Mouse (Mus musculus) embryonic facial prominence, embryonic 15.5 days (tissue): ENCODE data around the gene Ly86. TPM values are rescaled to one million over a fixed set of nuclear protein-coding genes. Genes with fewer than 3 reads are reported as not detected.
A peak's percentile ranks its signal among the peaks of the same experiment; 100 is the strongest.

ENCODE experiments used
- ATAC-seq: fragments of 200-750 bp; cut with Nextera tagmentation; 2 replicates; pipeline ENCODE4 v1.8.0; 2017; ENCODE audit warnings: low read depth, moderate TSS enrichment; ENCODE audit not compliant: insufficient number of reproducible peaks, low FRiP score, low TSS enrichment
- H3K27ac ChIP-seq: fragments of 300-500 bp; sonication (generic); replicated peaks from 2 replicates; pipeline ENCODE4 v1.5.1; 2015; ENCODE audit warnings: mild to moderate bottlenecking, inconsistent platforms
- H3K27me3 ChIP-seq: fragments of 300-500 bp; sonication (generic); 2 replicates; pipeline ENCODE4 v1.6.1; 2015; ENCODE audit warnings: inconsistent platforms
- H3K36me3 ChIP-seq: fragments of 300-500 bp; sonication (generic); 2 replicates; pipeline ENCODE4 v1.6.1; 2015; ENCODE audit warnings: mild to moderate bottlenecking, inconsistent platforms
- H3K4me1 ChIP-seq: fragments of 300-500 bp; sonication (generic); 2 replicates; pipeline ENCODE4 v1.6.1; 2015; ENCODE audit warnings: inconsistent platforms
- H3K4me2 ChIP-seq: fragments of 300-500 bp; sonication (generic); replicated peaks from 2 replicates; pipeline ENCODE4 v1.6.1; 2015; ENCODE audit warnings: mild to moderate bottlenecking, inconsistent platforms
- H3K4me3 ChIP-seq: fragments of 300-500 bp; sonication (generic); replicated peaks from 2 replicates; pipeline ENCODE4 v1.5.1; 2015; ENCODE audit warnings: mild to moderate bottlenecking, inconsistent platforms
- H3K9ac ChIP-seq: fragments of 300-500 bp; sonication (generic); 2 replicates; pipeline ENCODE4 v1.6.1; 2015; ENCODE audit warnings: inconsistent platforms
- H3K9me3 ChIP-seq: fragments of 300-500 bp; sonication (generic); replicated peaks from 2 replicates; pipeline ENCODE4 v1.6.1; 2016; ENCODE audit warnings: inconsistent platforms
- WGBS: fragments of 180-500 bp; shearing (Covaris S2); methylation state at CpG from one replicate; pipeline ENCODE4 v1.1.7; 2015; 5-methylcytosine and 5-hydroxymethylcytosine counted together
- polyA plus RNA-seq: library from polyadenylated mRNA; unstranded; fragments of >200 nt; fragmentation: Nextera tagmentation; extraction: Ambion mirVana; gene quantifications from 2 replicates; pipeline ENCODE4 v1.2.1, GENCODE M21; 2015

Gene Ly86
- polyA plus RNA-seq, 1 experiment from 2014 or later, result 13.0 TPM

DNA sequence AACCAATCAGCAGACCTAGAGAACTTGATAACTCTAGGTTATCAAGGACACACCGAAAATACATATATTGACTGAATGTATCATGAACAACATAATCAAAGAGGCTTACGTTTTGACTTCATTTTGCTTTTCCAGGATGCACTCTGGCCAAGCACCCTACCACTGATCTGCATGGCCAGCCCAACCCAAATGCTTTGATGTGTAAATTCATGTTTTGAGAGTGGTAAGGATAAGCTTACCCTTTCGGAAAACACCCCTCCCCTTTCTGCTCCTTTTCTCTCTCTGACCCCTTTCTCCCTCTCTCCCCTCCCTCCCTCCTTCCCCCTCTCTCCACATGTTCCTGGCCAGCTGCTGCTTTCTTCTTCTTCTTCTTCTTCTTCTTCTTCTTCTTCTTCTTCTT is 88.1 kb downstream of the Ly86 start:
- Histone ChIP-seq H3K27ac (no peak overlapping the region), H3K36me3 (no peaks in the 10 kb centered on the region), H3K4me2 (no peak overlapping the region), H3K4me1 (peaks cover 13% of the 10 kb centered on the region; the same call in 1 of the 2 replicates), H3K27me3 (no peaks in the 10 kb centered on the region), H3K9ac (no peak overlapping the region), H3K4me3 (no peak overlapping the region), H3K9me3 (no peaks in the 10 kb centered on the region)
- ATAC-seq, result no peak
- 31% methylated on average over 3 of the region's 3 CpGs for WGBS

DNA sequence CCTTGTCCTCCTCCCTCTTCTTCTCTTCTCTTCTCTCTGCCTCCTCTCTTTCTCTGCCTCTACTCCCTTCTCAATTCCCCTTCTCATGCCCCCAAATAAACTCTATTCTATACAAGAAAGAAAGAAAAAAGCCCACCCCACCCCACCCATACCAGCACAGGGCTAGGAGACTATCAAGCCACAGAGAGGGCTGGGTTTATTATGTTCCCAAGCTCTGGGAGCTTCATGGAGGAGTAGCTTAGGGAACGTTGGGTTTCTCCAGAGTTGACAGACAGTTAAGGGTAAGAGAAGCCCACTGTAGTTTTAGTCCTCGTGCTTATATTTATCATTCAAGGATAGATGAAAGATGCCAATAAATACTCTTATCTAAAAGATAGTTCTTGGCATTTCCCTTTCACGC is 88.7 kb downstream of the Ly86 start:
- ATAC-seq, result no peak
- 10% methylated on average over 3 of the region's 3 CpGs for WGBS
- H3K9me3 ChIP-seq, result no peaks in the 10 kb centered on the region
- no peaks in the 10 kb centered on the region for H3K36me3 ChIP-seq
- 0 out of 2 replicates have a peak overlapping the region, but pooled peaks have one; percentile 22 for H3K27ac ChIP-seq
- H3K27me3 ChIP-seq, result no peaks in the 10 kb centered on the region
- H3K4me2 ChIP-seq, result peak overlapping the region; percentile 77
- H3K4me3 ChIP-seq, result no peak overlapping the region
- no peak overlapping the region for H3K9ac ChIP-seq
- H3K4me1 ChIP-seq, result peaks cover 13% of the 10 kb centered on the region; the same call in 1 of the 2 replicates

DNA sequence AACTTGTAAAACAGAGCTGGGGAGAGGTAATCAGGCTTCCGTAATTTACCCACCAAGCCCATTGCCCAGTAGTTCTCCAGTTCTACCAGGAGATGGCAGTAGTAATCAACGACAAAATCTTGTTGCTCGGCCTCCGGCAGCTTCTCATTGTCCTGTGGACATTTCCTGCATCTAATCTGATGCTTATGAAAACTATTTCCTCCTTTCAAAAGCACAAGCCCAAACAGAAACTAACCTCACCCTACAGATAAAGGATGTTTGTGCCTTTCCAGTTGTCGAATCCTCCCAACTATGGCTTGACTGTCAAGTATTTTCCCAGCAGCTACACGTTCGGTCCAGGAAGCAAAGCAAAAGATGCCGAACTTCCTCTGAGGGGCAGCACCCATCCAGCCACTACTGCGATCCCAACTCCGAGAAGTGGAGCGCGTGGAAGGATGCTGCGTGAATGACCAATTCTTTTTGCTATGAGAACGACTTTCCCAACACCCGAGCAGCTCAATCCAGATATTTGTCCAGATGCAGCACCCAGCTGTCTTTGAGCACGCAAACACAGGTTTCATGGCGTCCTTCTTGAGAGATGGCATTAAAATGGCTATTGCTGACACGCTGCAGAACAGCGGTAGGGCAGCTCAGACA is 89.2 kb downstream of the Ly86 start:
- Histone ChIP-seq H3K27me3 (no peaks in the 10 kb centered on the region), H3K36me3 (no peaks in the 10 kb centered on the region)

DNA sequence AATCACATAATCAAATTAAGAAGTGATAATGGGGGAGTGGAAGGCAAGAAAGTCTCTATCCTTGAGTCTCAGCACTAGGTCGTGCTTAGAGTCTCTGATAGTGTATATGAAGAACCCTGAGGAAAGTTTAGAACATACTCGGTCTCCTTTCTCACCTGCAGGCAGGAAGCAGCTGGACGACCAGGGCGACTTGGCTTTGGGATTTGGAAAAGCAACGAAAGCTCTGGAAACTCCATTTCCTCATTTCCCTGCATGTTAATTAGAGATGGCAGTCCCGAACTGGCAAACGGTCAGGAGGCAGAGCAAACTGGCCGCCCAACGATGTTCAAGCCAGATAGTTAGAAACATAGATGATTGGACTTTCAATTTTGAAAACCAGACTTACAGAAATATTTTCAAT is 89.8 kb downstream of the Ly86 start:
- Histone ChIP-seq H3K9ac (peak overlapping the region; percentile 39; the same call in 1 of the 2 replicates), H3K4me2 (peak overlapping the region; percentile 77), H3K36me3 (no peaks in the 10 kb centered on the region), H3K9me3 (no peaks in the 10 kb centered on the region), H3K27ac (no peak overlapping the region), H3K4me1 (peaks cover 18% of the 10 kb centered on the region), H3K4me3 (peak overlapping the region; percentile 49), H3K27me3 (no peaks in the 10 kb centered on the region)
- WGBS, result 12% methylated on average over 9 of the region's 9 CpGs
- no peak for ATAC-seq

More for the DNA sequence above, 89.2 kb downstream of the Ly86 start:
- Histone ChIP-seq H3K9ac (peak overlapping the region; percentile 39), H3K4me2 (peak overlapping the region; percentile 77), H3K27ac (0 out of 2 replicates have a peak overlapping the region, but pooled peaks have one; percentile 22), H3K4me1 (peaks cover 16% of the 10 kb centered on the region; the same call in 1 of the 2 replicates), H3K9me3 (no peaks in the 10 kb centered on the region), H3K4me3 (peak overlapping the region; percentile 49)
- no peak for ATAC-seq
- 1% methylated on average over 19 of the region's 19 CpGs for WGBS

DNA sequence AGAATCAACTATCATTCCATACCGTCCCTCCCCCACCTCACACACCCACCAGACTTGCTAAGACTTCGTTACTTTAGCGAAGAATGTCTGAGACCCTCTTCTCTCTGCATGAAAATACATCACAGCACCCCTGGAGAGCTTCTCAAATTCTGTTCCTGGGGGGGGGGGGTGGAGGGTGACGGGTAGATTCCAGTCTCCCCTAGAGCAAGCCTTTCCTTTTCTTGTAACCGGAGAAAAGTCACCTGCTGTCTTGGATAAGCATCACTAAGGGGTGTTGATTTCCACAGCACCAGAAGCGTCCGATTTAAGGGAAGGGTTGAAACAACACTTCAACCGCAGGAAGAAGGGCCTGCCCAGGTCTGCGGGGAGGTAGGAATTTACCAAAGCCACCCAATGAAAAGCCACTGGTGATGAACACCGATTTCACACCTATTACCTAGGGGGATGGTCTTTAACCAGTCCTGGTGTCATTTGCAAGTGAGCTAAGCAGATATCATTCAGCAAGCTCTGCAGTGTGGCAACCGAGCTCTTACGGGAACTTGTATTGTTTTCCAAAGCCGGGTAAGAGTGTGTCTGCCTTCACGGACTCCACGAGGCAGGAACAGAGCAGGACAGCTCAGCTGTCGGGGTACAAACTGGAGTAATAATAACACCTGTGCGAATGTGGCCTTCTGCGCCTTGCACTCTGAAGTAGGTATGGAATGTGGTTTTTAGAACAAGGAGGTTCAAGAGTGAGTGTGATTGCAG is 91.4 kb downstream of the Ly86 start:
- Histone ChIP-seq H3K4me3 (no peak overlapping the region), H3K36me3 (no peaks in the 10 kb centered on the region), H3K9ac (no peak overlapping the region), H3K9me3 (no peaks in the 10 kb centered on the region), H3K4me2 (no peak overlapping the region), H3K27me3 (no peaks in the 10 kb centered on the region), H3K27ac (no peak overlapping the region), H3K4me1 (peaks cover 31% of the 10 kb centered on the region)
- 17% methylated on average over 18 of the region's 18 CpGs for WGBS
- ATAC-seq, result no peak

DNA sequence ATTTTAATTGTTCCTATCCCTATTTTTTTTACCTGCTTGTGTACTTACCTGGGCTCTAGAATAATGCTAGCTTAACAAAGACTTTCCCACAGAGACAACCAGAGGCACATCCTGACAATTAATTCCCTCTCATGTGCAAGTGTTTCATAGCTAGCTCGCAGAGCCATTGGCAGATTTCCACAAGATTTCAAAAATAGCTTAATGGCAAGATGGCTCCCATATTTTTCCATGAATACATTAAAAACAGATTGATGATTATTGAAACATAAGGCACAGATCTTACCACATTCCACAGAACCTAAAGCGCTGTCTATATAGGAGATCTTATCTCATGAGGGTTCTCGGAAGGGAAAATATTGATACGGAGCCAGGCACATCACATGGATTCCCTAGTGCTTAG is 93.8 kb downstream of the Ly86 start:
- no peak for ATAC-seq
- no peaks in the 10 kb centered on the region for H3K9me3 ChIP-seq
- H3K4me3 ChIP-seq, result no peak overlapping the region
- WGBS, result 58% methylated on average over 4 of the region's 4 CpGs
- H3K4me1 ChIP-seq, result peaks cover 33% of the 10 kb centered on the region
- H3K9ac ChIP-seq, result no peak overlapping the region
- no peaks in the 10 kb centered on the region for H3K36me3 ChIP-seq
- no peaks in the 10 kb centered on the region for H3K27me3 ChIP-seq
- H3K4me2 ChIP-seq, result no peak overlapping the region
- H3K27ac ChIP-seq, result no peak overlapping the region

DNA sequence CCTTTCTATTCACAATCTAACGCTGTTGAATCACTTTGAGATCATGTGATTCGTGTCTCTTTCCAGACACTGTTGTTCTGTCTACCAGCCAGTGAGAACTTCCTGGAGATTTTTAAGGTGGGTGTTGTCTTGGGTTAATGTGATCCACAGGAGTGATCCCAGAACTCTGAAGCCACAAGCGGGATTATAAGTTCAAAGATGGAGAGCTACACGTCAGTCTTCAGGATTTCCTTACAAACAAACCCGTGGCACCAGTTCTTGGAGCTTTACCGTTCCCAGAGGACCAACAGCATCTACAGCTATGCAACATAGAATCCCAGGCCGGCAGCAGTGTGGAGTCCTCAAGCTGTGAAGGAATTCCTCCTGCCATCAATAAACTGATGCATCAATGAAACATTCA is 94.5 kb downstream of the Ly86 start:
- Histone ChIP-seq H3K4me3 (no peak overlapping the region), H3K4me2 (no peak overlapping the region)
- no peak for ATAC-seq

DNA sequence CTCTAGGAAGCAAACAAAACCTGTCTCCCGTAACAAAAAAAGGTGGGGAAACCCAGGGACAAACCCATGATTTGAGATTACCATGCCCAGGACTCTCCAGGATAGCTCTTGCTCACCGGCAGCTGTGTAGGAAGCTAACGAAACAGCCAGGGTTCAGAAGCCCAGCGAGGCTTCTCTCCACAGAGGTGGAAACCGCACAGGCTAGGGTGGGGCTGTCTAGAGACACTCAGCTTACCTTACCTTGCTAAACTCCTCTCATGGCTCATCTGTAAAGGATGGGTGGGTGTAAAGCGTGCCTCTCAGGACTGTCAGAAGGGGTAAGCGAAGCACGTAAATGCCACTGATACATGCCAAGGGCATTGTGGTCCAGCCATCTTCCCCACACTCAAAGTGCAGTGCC is 94.9 kb downstream of the Ly86 start:
- H3K4me2 ChIP-seq, result no peak overlapping the region
- no peaks in the 10 kb centered on the region for H3K27me3 ChIP-seq
- H3K36me3 ChIP-seq, result no peaks in the 10 kb centered on the region
- no peak for ATAC-seq
- no peak overlapping the region for H3K4me3 ChIP-seq
- WGBS, result 67% methylated on average over 8 of the region's 8 CpGs
- H3K4me1 ChIP-seq, result peaks cover 27% of the 10 kb centered on the region
- peak overlapping the region; percentile 24; the same call in 1 of the 2 replicates for H3K27ac ChIP-seq
- H3K9ac ChIP-seq, result no peak overlapping the region
- H3K9me3 ChIP-seq, result no peaks in the 10 kb centered on the region

More for the DNA sequence above, 94.5 kb downstream of the Ly86 start:
- Histone ChIP-seq H3K4me1 (peaks cover 32% of the 10 kb centered on the region), H3K9ac (no peak overlapping the region), H3K27ac (peak overlapping the region; percentile 24; the same call in 1 of the 2 replicates), H3K9me3 (no peaks in the 10 kb centered on the region), H3K27me3 (no peaks in the 10 kb centered on the region), H3K36me3 (no peaks in the 10 kb centered on the region)
- 51% methylated on average over 7 of the region's 7 CpGs for WGBS

DNA sequence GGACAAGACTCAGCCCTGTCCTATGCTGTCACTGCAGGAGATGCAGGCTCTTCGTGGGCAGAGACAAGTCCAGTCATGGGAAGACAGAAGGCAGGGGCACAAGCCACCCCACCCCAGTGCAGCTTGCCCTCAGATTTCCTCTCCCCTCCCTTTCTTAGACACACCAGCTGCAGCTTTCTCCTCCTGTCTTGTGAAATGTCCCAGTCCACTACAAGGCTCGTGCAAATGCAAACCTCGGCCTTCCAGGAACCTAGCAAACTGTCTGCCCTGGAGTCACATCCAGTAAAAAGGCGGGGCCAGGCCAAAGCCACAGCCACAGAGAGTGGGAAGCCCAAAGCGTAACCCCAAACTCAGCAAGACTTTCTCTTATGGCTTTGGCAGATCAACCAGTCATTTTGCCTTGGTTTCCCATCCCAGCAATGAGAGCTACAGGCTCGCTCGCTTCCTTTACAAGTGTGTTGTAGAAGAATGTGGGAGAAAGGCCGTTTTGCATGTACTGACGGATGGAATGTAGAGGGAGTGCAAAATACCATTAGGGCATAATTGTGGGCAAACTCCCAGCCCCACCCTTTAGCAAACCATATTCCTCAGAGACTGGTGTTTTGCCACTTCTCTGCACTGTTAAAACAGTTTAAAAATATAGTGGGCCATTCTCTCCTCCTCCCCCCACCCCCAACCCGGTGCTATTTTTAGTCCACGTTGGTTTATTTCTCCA is 95.7 kb downstream of the Ly86 start:
- no peaks in the 10 kb centered on the region for H3K9me3 ChIP-seq
- H3K27me3 ChIP-seq, result no peaks in the 10 kb centered on the region
- H3K9ac ChIP-seq, result no peak overlapping the region
- ATAC-seq, result peak; percentile 82
- H3K4me3 ChIP-seq, result no peak overlapping the region
- no peak overlapping the region for H3K4me2 ChIP-seq
- H3K36me3 ChIP-seq, result no peaks in the 10 kb centered on the region
- 35% methylated on average over 11 of the region's 11 CpGs for WGBS
- H3K27ac ChIP-seq, result peak overlapping the region; percentile 73; the same call in 1 of the 2 replicates
- H3K4me1 ChIP-seq, result peaks cover 26% of the 10 kb centered on the region

DNA sequence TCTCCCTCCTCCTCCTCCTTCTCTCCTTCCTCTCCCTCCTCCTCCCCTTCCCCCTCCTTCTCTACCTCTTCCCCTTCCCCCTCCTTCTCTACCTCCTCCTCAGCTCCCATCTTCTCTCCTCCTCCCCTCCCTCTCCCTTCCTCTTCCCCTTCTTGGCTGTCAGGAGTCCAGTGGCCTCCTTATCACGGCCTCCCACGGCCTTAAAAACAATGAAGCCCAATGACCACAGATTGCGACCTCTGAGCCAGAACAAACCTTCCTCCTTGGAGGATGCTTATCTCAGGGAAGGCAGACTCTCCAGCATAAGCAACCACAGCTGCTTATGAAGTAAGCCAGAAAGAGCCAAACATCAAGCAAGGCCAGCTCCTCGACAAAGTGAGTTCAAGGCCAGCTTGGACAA is 97.0 kb downstream of the Ly86 start:
- H3K27ac ChIP-seq, result no peak overlapping the region
- no peak overlapping the region for H3K9ac ChIP-seq
- no peak for ATAC-seq
- no peaks in the 10 kb centered on the region for H3K36me3 ChIP-seq
- H3K4me1 ChIP-seq, result peaks cover 26% of the 10 kb centered on the region
- H3K4me3 ChIP-seq, result no peak overlapping the region
- H3K9me3 ChIP-seq, result no peaks in the 10 kb centered on the region
- WGBS, result 42% methylated on average over 4 of the region's 4 CpGs
- H3K4me2 ChIP-seq, result no peak overlapping the region
- no peaks in the 10 kb centered on the region for H3K27me3 ChIP-seq

DNA sequence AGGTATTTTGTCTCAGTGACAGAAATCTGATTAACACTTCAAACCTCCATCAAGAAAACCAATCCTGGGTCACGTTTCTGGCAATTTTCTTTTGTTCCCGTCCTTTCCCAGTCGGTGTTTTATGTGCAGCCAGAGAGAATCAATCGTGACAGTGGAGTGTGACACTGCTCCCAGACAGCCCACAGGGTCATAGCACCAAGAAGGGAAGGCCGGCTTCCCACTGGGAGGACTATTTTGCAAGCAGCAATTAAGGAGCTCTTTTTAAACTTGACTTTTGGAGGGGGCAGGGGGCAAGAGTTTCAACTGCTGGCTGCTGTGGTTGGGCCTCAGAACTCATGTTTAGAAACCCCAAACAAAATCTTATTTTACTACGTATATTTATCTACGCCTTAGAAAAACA is 97.5 kb downstream of the Ly86 start:
- Histone ChIP-seq H3K9ac (no peak overlapping the region), H3K9me3 (no peaks in the 10 kb centered on the region), H3K4me2 (no peak overlapping the region), H3K4me3 (no peak overlapping the region), H3K4me1 (peaks cover 26% of the 10 kb centered on the region), H3K36me3 (no peaks in the 10 kb centered on the region), H3K27me3 (no peaks in the 10 kb centered on the region), H3K27ac (no peak overlapping the region)
- ATAC-seq, result no peak
- WGBS, result 45% methylated on average over 7 of the region's 7 CpGs
